Mouse (Mus musculus): ENCODE measurements around the gene Aco2. TPM values are rescaled to one million over a fixed set of nuclear protein-coding genes. Genes with fewer than 3 reads are reported as not detected.

The Aco2 gene
- 147 and 242 TPM in 2 replicates for polyA plus RNA-seq (2012; rRNA removed)

DNA sequence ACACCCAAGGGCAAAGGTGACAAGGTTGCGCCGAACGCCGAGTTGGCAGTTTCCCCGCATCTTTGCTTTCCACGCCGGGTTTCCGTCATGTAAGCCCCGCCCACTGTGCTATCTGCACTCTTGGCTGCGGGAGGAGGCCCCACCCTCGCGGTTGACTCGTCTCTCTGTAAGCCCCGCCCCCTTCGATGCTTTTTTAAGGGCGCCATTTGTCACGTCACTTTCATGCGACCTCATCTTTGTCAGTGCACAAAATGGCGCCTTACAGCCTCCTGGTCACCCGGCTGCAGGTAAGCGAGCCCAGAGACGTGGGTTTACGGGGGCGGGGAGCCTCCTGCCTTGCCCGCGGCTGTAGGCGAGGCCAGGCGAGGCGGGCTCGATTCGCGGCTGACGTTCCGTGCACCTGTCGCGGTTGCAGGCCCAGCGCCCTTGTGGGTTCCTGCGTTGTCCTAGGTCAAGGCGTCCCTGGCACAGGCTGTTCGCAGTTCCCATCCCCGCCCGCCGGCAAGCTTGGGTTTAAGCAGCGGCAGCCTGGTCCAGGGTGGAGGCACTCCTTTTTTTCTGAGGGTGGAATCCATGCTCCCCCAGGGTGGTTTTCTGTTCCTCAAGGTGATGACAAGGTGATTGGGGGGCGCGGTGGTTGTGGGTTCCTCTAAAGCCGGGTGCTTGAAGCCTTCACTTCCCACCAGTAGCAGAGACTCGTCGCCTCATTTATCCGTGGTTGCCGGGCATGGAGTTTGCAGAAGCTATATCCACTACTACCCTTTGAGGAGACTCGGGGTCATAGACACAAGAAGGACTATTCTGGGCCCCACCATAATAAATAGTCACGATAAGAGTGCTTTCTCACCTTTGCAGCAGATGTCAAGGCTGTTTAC, at the start of gene Aco2:
Gene Aco2 (plus strand): TSS at position 48 of the 875 bp plus-strand sequence.
- peak; percentile 99 for DNase-seq

DNA sequence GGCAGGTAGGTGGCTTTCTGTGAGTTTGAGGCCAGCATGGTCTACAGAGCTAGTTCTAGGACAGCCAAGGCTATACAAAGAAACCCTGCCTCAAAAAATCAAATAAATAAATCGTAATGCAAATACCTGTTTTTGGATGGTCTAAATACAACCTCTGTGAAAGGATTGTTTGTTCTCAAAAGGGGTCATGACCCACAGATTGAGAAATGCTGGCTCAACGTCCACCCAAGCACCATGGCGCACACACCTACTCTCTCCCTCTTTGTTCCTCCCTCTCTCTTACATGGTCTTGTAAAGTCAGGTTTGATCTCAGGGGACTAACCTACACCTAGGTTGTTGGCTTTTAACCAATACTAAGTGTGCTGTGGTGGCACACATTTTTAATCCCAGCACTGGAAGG, 49.5 kb upstream of the Aco2 start:
- 73% methylated on average over 3 of the region's 3 CpGs for WGBS
- no peaks in the 10 kb centered on the region for H3K4me1 ChIP-seq (ENCODE audit: control insufficient read depth, insufficient read depth, low read length)
- DNase-seq = no peak
- H3K4me3 ChIP-seq (replicated peaks; ENCODE audit: extremely low read depth, low read depth, low read length) = no peak overlapping the region
- TF ChIP-seq CTCF (IDR thresholded peaks at IDR 0.05; ENCODE audit: insufficient read depth, low read length) (no peak), POLR2A (IDR thresholded peaks at IDR 0.05; ENCODE audit: borderline replicate concordance, extremely low read depth, low read depth, low read length) (no peak)

More for the DNA sequence above, at the start of gene Aco2:
- TF ChIP-seq POLR2A (IDR thresholded peaks at IDR 0.05; ENCODE audit: borderline replicate concordance, extremely low read depth, low read depth, low read length) (peak; percentile 51; the same call in 1 of the 2 replicates), CTCF (IDR thresholded peaks at IDR 0.05; ENCODE audit: insufficient read depth, low read length) (no peak)
- WGBS = under 1% methylated on average over 53 of the region's 53 CpGs
- H3K4me3 ChIP-seq (replicated peaks; ENCODE audit: extremely low read depth, low read depth, low read length) = peak within 1 kb of the TSS; percentile 89
- peaks cover 8% of the 10 kb centered on the region; the same call in 1 of the 2 replicates for H3K4me1 ChIP-seq (ENCODE audit: control insufficient read depth, insufficient read depth, low read length)

GRCm38 (mm10) chr15:81824832-81825231, 47.3 kb upstream of the Aco2 start:
- TF ChIP-seq CTCF (IDR thresholded peaks at IDR 0.05; ENCODE audit: insufficient read depth, low read length) (no peak), POLR2A (IDR thresholded peaks at IDR 0.05; ENCODE audit: borderline replicate concordance, extremely low read depth, low read depth, low read length) (no peak)
- no peak for DNase-seq
- WGBS = 57% methylated on average over 3 of the region's 3 CpGs
- no peaks in the 10 kb centered on the region for H3K4me1 ChIP-seq (ENCODE audit: control insufficient read depth, insufficient read depth, low read length)
- no peak overlapping the region for H3K4me3 ChIP-seq (replicated peaks; ENCODE audit: extremely low read depth, low read depth, low read length)

DNA sequence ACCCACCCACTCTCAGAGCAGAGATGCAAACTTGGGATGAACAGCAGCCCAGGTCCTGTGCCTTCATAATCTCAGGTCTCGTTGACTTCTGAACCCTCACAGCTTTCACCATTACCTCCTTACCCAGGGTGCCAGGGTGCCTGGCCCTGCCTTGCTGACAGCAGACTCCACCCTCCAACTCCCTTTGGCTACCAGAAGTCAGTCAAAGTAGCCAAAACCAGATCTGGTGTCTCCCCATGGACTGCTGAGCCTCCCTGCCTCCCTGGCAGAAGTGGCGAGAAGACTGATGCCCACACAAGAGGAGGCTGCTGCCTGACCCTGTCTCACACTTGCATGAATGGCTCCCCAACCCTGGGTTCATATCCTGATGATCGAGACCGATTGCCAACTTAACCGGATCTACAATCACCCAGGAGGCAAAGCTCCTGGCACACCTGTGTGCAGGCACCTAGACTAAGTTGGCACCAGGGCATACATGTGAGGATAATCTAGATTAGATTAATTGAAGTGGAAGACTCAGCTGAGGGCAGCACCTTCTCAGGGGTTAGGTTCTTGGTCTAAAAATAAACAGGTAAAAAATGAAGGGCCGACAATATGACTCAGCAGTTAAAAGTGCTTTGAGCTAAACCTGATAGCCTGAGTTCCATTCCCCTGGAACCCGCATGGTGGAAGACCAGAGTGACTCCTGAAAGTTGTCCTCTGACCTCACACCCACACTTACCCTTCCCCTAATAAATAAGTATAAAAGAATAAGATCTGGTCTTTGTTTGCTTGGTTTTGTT, 43.5 kb upstream of the Aco2 start:
- no peak for DNase-seq
- 74% methylated on average over 7 of the region's 7 CpGs for whole genome bisulfite sequencing

GRCm38 (mm10) chr15:81829208-81829580, 42.9 kb upstream of the Aco2 start:
- 69% methylated on average over 2 of the region's 2 CpGs for WGBS
- peaks cover 2% of the 10 kb centered on the region; the same call in 1 of the 2 replicates for H3K4me1 ChIP-seq (ENCODE audit: control insufficient read depth, insufficient read depth, low read length)
- no peak for DNase-seq
- no peak overlapping the region for H3K4me3 ChIP-seq (replicated peaks; ENCODE audit: extremely low read depth, low read depth, low read length)
- no peak for TF ChIP-seq POLR2A (IDR thresholded peaks at IDR 0.05; ENCODE audit: borderline replicate concordance, extremely low read depth, low read depth, low read length)
- no peak for TF ChIP-seq CTCF (IDR thresholded peaks at IDR 0.05; ENCODE audit: insufficient read depth, low read length)

More for the DNA sequence above, 43.5 kb upstream of the Aco2 start:
- Histone ChIP-seq H3K4me3 (replicated peaks; ENCODE audit: extremely low read depth, low read depth, low read length) (no peak overlapping the region), H3K4me1 (ENCODE audit: control insufficient read depth, insufficient read depth, low read length) (peaks cover 2% of the 10 kb centered on the region; the same call in 1 of the 2 replicates)
- no peak for TF ChIP-seq POLR2A (IDR thresholded peaks at IDR 0.05; ENCODE audit: borderline replicate concordance, extremely low read depth, low read depth, low read length)
- no peak for TF ChIP-seq CTCF (IDR thresholded peaks at IDR 0.05; ENCODE audit: insufficient read depth, low read length)

DNA sequence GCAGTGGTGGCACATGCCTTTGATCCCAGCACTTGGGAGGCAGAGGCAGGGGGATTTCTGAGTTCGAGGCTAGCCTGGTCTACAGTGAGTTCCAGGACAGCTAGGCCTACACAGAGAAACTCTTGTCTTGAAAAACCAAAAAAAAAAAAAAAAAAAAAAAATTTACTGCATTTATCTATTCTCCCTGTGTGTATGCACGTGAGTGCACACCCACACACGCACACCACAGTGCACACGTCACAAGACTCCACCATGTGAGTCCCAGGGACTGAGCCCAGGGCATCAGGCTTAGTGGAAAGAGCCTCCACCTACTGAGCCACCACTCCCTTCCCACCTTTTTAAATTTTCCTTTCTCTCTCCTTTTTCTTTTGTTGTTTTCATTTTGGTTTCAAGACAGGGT, 41.6 kb upstream of the Aco2 start:
- DNase-seq = no peak
- peaks cover 2% of the 10 kb centered on the region; the same call in 1 of the 2 replicates for H3K4me1 ChIP-seq (ENCODE audit: control insufficient read depth, insufficient read depth, low read length)
- no peak overlapping the region for H3K4me3 ChIP-seq (replicated peaks; ENCODE audit: extremely low read depth, low read depth, low read length)
- WGBS = 87% methylated on average over 4 of the region's 4 CpGs
- no peak for TF ChIP-seq POLR2A (IDR thresholded peaks at IDR 0.05; ENCODE audit: borderline replicate concordance, extremely low read depth, low read depth, low read length)

GRCm38 (mm10) chr15:81831136-81831825, 40.8 kb upstream of the Aco2 start:
- no peak overlapping the region for H3K4me3 ChIP-seq (replicated peaks; ENCODE audit: extremely low read depth, low read depth, low read length)
- WGBS = 16% methylated on average over 24 of the region's 24 CpGs
- H3K4me1 ChIP-seq (ENCODE audit: control insufficient read depth, insufficient read depth, low read length) = peaks cover 2% of the 10 kb centered on the region
- TF ChIP-seq POLR2A (IDR thresholded peaks at IDR 0.05; ENCODE audit: borderline replicate concordance, extremely low read depth, low read depth, low read length) (0 out of 2 replicates have a peak, but pooled peaks have one; percentile 25), CTCF (IDR thresholded peaks at IDR 0.05; ENCODE audit: insufficient read depth, low read length) (peak; percentile 96)
- peak; percentile 86 for DNase-seq

GRCm38 (mm10) chr15:81832219-81832618, 39.9 kb upstream of the Aco2 start:
- TF ChIP-seq CTCF (IDR thresholded peaks at IDR 0.05; ENCODE audit: insufficient read depth, low read length) (no peak), POLR2A (IDR thresholded peaks at IDR 0.05; ENCODE audit: borderline replicate concordance, extremely low read depth, low read depth, low read length) (no peak)
- WGBS = 48% methylated on average over 3 of the region's 3 CpGs
- Histone ChIP-seq H3K4me1 (ENCODE audit: control insufficient read depth, insufficient read depth, low read length) (peaks cover 5% of the 10 kb centered on the region), H3K4me3 (replicated peaks; ENCODE audit: extremely low read depth, low read depth, low read length) (no peak overlapping the region)
- no peak for DNase-seq

GRCm38 (mm10) chr15:81833481-81833880, 38.6 kb upstream of the Aco2 start:
- no peak for TF ChIP-seq CTCF (IDR thresholded peaks at IDR 0.05; ENCODE audit: insufficient read depth, low read length)
- no peak for TF ChIP-seq POLR2A (IDR thresholded peaks at IDR 0.05; ENCODE audit: borderline replicate concordance, extremely low read depth, low read depth, low read length)
- WGBS = 69% methylated on average over 4 of the region's 4 CpGs
- peaks cover 5% of the 10 kb centered on the region for H3K4me1 ChIP-seq (ENCODE audit: control insufficient read depth, insufficient read depth, low read length)
- no peak overlapping the region for H3K4me3 ChIP-seq (replicated peaks; ENCODE audit: extremely low read depth, low read depth, low read length)
- no peak for DNase-seq
